Mouse (Mus musculus) midbrain, embryonic 11.5 days (tissue): Measurements from ENCODE around the gene Enpep. TPM values are rescaled to one million over a fixed set of nuclear protein-coding genes. Genes with fewer than 3 reads are reported as not detected.

Experiments
- ATAC-seq: fragments of 200-750 bp; cut with Nextera tagmentation; 2 replicates; pipeline ENCODE4 v1.8.0; 2017; ENCODE audit warnings: moderate TSS enrichment, moderate library complexity; ENCODE audit not compliant: low FRiP score
- DNase-seq: peaks from one replicate; pipeline ENCODE4 v3.0.0; 2015; ENCODE audit warnings: low spot score; ENCODE audit errors: missing footprints
- H3K27ac ChIP-seq: fragments of 300-500 bp; sonication (generic); 2 replicates; pipeline ENCODE4 v1.5.1; 2014; ENCODE audit warnings: low read depth, low read length
- H3K27me3 ChIP-seq: fragments of 300-500 bp; sonication (generic); 2 replicates; pipeline ENCODE4 v1.6.1; 2014; ENCODE audit warnings: mild to moderate bottlenecking, low read length, moderate library complexity, mixed read lengths; ENCODE audit not compliant: control insufficient read depth, insufficient read depth
- H3K36me3 ChIP-seq: fragments of 300-500 bp; sonication (generic); 2 replicates; pipeline ENCODE4 v1.6.1; 2014; ENCODE audit warnings: mild to moderate bottlenecking, low read length, moderate library complexity, mixed read lengths; ENCODE audit not compliant: control insufficient read depth, insufficient read depth
- H3K4me1 ChIP-seq: fragments of 300-500 bp; sonication (generic); 2 replicates; pipeline ENCODE4 v1.6.1; 2014; ENCODE audit warnings: low read length; ENCODE audit not compliant: control insufficient read depth, insufficient read depth
- H3K4me2 ChIP-seq: fragments of 300-500 bp; sonication (generic); 2 replicates; pipeline ENCODE4 v1.6.1; 2014; ENCODE audit warnings: mild to moderate bottlenecking, moderate library complexity
- H3K4me3 ChIP-seq: fragments of 300-500 bp; sonication (generic); 2 replicates; pipeline ENCODE4 v1.5.1; 2014; ENCODE audit warnings: low read depth, low read length
- H3K9ac ChIP-seq: fragments of 300-500 bp; sonication (generic); 2 replicates; pipeline ENCODE4 v1.6.1; 2014; ENCODE audit warnings: low read length
- H3K9me3 ChIP-seq: fragments of 300-500 bp; sonication (generic); 2 replicates; pipeline ENCODE4 v1.6.1; 2016; ENCODE audit warnings: low read length; ENCODE audit not compliant: control insufficient read depth
- WGBS: fragments of 180-500 bp; shearing (Covaris S2); extraction: QIAGEN DNeasy Blood & Tissue Kit; methylation state at CpG from one replicate; pipeline ENCODE4 v1.1.7; 2014; 5-methylcytosine and 5-hydroxymethylcytosine counted together
- polyA plus RNA-seq: library from polyadenylated mRNA; unstranded; fragments of >200 nt; fragmentation: Nextera tagmentation; extraction: Ambion mirVana; gene quantifications from 2 replicates; pipeline ENCODE4 v1.2.1, GENCODE M21; 2014

The Enpep gene
- polyA plus RNA-seq, 1 experiment from 2014 or later = 0.15 TPM

GRCm38 (mm10) chr3:129321585-129321984 is 10.9 kb downstream of the Enpep start:
- Histone ChIP-seq H3K4me3 (no peak overlapping the region), H3K27ac (no peak overlapping the region), H3K36me3 (no peaks in the 10 kb centered on the region), H3K9me3 (no peaks in the 10 kb centered on the region), H3K27me3 (no peaks in the 10 kb centered on the region), H3K9ac (no peak overlapping the region), H3K4me1 (no peaks in the 10 kb centered on the region), H3K4me2 (no peak overlapping the region)
- no peak for DNase-seq
- no peak for ATAC-seq
- WGBS = 83% methylated on average over 6 of the region's 6 CpGs

GRCm38 (mm10) chr3:129317032-129317729 is 15.3 kb downstream of the Enpep start:
- Histone ChIP-seq H3K36me3 (no peaks in the 10 kb centered on the region), H3K4me1 (no peaks in the 10 kb centered on the region), H3K4me3 (no peak overlapping the region), H3K4me2 (no peak overlapping the region), H3K27me3 (no peaks in the 10 kb centered on the region), H3K9me3 (no peaks in the 10 kb centered on the region), H3K27ac (no peak overlapping the region), H3K9ac (no peak overlapping the region)
- DNase-seq = no peak
- no peak for ATAC-seq
- WGBS = 83% methylated on average over 17 of the region's 17 CpGs

- Histone ChIP-seq H3K9me3 (no peaks in the 10 kb centered on the region), H3K9ac (no peak overlapping the region), H3K4me2 (no peak overlapping the region), H3K27ac (no peak overlapping the region), H3K4me1 (no peaks in the 10 kb centered on the region), H3K27me3 (no peaks in the 10 kb centered on the region), H3K36me3 (no peaks in the 10 kb centered on the region), H3K4me3 (no peak overlapping the region)
- WGBS = 90% methylated on average over 7 of the region's 7 CpGs
- no peak for ATAC-seq
- no peak for DNase-seq
Measured at GRCm38 (mm10) chr3:129313671-129314415, 18.7 kb downstream of the Enpep start.

- no peaks in the 10 kb centered on the region for H3K27me3 ChIP-seq
- whole genome bisulfite sequencing = 86% methylated on average over 2 of the region's 2 CpGs
- no peak for ATAC-seq
- H3K9ac ChIP-seq = no peak overlapping the region
- no peaks in the 10 kb centered on the region for H3K4me1 ChIP-seq
- no peak for DNase-seq
- H3K4me2 ChIP-seq = no peak overlapping the region
- H3K9me3 ChIP-seq = no peaks in the 10 kb centered on the region
- no peak overlapping the region for H3K4me3 ChIP-seq
- no peaks in the 10 kb centered on the region for H3K36me3 ChIP-seq
- no peak overlapping the region for H3K27ac ChIP-seq
Measured at GRCm38 (mm10) chr3:129313221-129313620, 19.3 kb downstream of the Enpep start.

- Histone ChIP-seq H3K36me3 (no peaks in the 10 kb centered on the region), H3K9ac (no peak overlapping the region), H3K4me3 (no peak overlapping the region), H3K9me3 (no peaks in the 10 kb centered on the region), H3K27ac (no peak overlapping the region), H3K4me2 (no peak overlapping the region), H3K4me1 (no peaks in the 10 kb centered on the region), H3K27me3 (no peaks in the 10 kb centered on the region)
- WGBS = 95% methylated on average over 8 of the region's 8 CpGs
- ATAC-seq (no peak), DNase-seq (no peak)
Measured at GRCm38 (mm10) chr3:129312511-129312910, 20.0 kb downstream of the Enpep start.

GRCm38 (mm10) chr3:129311951-129312350 is 20.6 kb downstream of the Enpep start:
- no peak overlapping the region for H3K4me2 ChIP-seq
- no peak for DNase-seq
- WGBS = 87% methylated on average over 8 of the region's 8 CpGs
- no peaks in the 10 kb centered on the region for H3K27me3 ChIP-seq
- H3K4me1 ChIP-seq = no peaks in the 10 kb centered on the region
- no peak overlapping the region for H3K27ac ChIP-seq
- no peak for ATAC-seq
- H3K9me3 ChIP-seq = no peaks in the 10 kb centered on the region
- H3K4me3 ChIP-seq = no peak overlapping the region
- H3K36me3 ChIP-seq = no peaks in the 10 kb centered on the region
- H3K9ac ChIP-seq = no peak overlapping the region

- no peak overlapping the region for H3K4me3 ChIP-seq
- no peak for ATAC-seq
Measured at GRCm38 (mm10) chr3:129309926-129310325, 22.6 kb downstream of the Enpep start.

GRCm38 (mm10) chr3:129308876-129309275 is 23.6 kb downstream of the Enpep start:
- 78% methylated on average over 9 of the region's 9 CpGs for WGBS
- H3K4me2 ChIP-seq = no peak overlapping the region
- DNase-seq (no peak), ATAC-seq (no peak)
- no peaks in the 10 kb centered on the region for H3K9me3 ChIP-seq
- H3K27ac ChIP-seq = no peak overlapping the region
- no peaks in the 10 kb centered on the region for H3K4me1 ChIP-seq
- no peaks in the 10 kb centered on the region for H3K36me3 ChIP-seq
- H3K9ac ChIP-seq = no peak overlapping the region
- no peaks in the 10 kb centered on the region for H3K27me3 ChIP-seq
- H3K4me3 ChIP-seq = no peak overlapping the region

More at GRCm38 (mm10) chr3:129309926-129310325, 22.6 kb downstream of the Enpep start:
- no peaks in the 10 kb centered on the region for H3K27me3 ChIP-seq
- no peaks in the 10 kb centered on the region for H3K4me1 ChIP-seq
- no peaks in the 10 kb centered on the region for H3K9me3 ChIP-seq
- H3K4me2 ChIP-seq = no peak overlapping the region
- H3K9ac ChIP-seq = no peak overlapping the region
- no peak overlapping the region for H3K27ac ChIP-seq
- no peaks in the 10 kb centered on the region for H3K36me3 ChIP-seq
- WGBS = 67% methylated on average over 5 of the region's 5 CpGs
- no peak for DNase-seq

GRCm38 (mm10) chr3:129308102-129308752 is 24.3 kb downstream of the Enpep start:
- peak; percentile 90 for DNase-seq

More at GRCm38 (mm10) chr3:129308102-129308752, 24.3 kb downstream of the Enpep start:
- H3K9me3 ChIP-seq = no peaks in the 10 kb centered on the region
- H3K4me3 ChIP-seq = no peak overlapping the region
- no peak overlapping the region for H3K4me2 ChIP-seq
- no peaks in the 10 kb centered on the region for H3K36me3 ChIP-seq
- H3K9ac ChIP-seq = no peak overlapping the region
- no peak overlapping the region for H3K27ac ChIP-seq
- H3K4me1 ChIP-seq = no peaks in the 10 kb centered on the region
- H3K27me3 ChIP-seq = no peaks in the 10 kb centered on the region
- ATAC-seq = 0 out of 2 replicates have a peak, but pooled peaks have one; percentile 69
- 50% methylated on average over 10 of the region's 10 CpGs for WGBS
